Mouse (Mus musculus) layer of hippocampus, adult 9-11 months (tissue): ENCODE data around the gene Cnpy4.

Experiments
- DNase-seq: peaks from one replicate; pipeline ENCODE4 v3.0.0; 2022

Cnpy4 gene

GRCm38 (mm10) chr5:138186950-138187638, at the start of gene Cnpy4, which contains the start of gene Taf6:
Gene Cnpy4 (plus strand): TSS chr5:138187485.
Gene Taf6 (minus strand): TSS chr5:138187451.
- peak; percentile 83 for DNase-seq

GRCm38 (mm10) chr5:138137935-138138549, 49.2 kb upstream of the Cnpy4 start:
- DNase-seq = no peak

- DNase-seq = no peak
Observed at GRCm38 (mm10) chr5:138138585-138138984, 48.7 kb upstream of the Cnpy4 start.

- no peak for DNase-seq
Observed at GRCm38 (mm10) chr5:138154390-138154789, 32.9 kb upstream of the Cnpy4 start.

GRCm38 (mm10) chr5:138155443-138155976, 31.8 kb upstream of the Cnpy4 start, which contains the start of gene Zfp113:
Gene Zfp113 (minus strand): TSS chr5:138155744.
- DNase-seq = peak; percentile 96

- no peak for DNase-seq
Observed at GRCm38 (mm10) chr5:138160224-138160762, 27.0 kb upstream of the Cnpy4 start.

- DNase-seq = peak; percentile 95
Observed at GRCm38 (mm10) chr5:138160842-138161665, 26.2 kb upstream of the Cnpy4 start, which contains the start of gene Cops6. Gene Cops6 (plus strand): TSS chr5:138161071.

GRCm38 (mm10) chr5:138163046-138163445, 24.2 kb upstream of the Cnpy4 start:
- DNase-seq = no peak

GRCm38 (mm10) chr5:138163610-138164009, 23.7 kb upstream of the Cnpy4 start:
- DNase-seq = no peak

GRCm38 (mm10) chr5:138165594-138165993, 21.7 kb upstream of the Cnpy4 start:
- no peak for DNase-seq

GRCm38 (mm10) chr5:138170936-138171561, 16.2 kb upstream of the Cnpy4 start:
- DNase-seq = peak; percentile 95

- DNase-seq = peak; percentile 98
Observed at GRCm38 (mm10) chr5:138171695-138172491, 15.4 kb upstream of the Cnpy4 start, which contains the start of the genes Ap4m1 and Mcm7. Gene Ap4m1 (plus strand): TSS chr5:138172002. Gene Mcm7 (minus strand): TSS chr5:138172422.

- DNase-seq = no peak
Observed at GRCm38 (mm10) chr5:138173217-138173616, 14.1 kb upstream of the Cnpy4 start.

- peak; percentile 82 for DNase-seq
Observed at GRCm38 (mm10) chr5:138187661-138188306, 499 bp downstream of the Cnpy4 start.

- peak; percentile 78 for DNase-seq
Observed at GRCm38 (mm10) chr5:138193771-138194727, 6.8 kb downstream of the Cnpy4 start, which contains the start of gene Mblac1. Gene Mblac1 (plus strand): TSS chr5:138194314.

GRCm38 (mm10) chr5:138194755-138195345, 7.6 kb downstream of the Cnpy4 start:
- no peak for DNase-seq

GRCm38 (mm10) chr5:138195463-138195862, 8.2 kb downstream of the Cnpy4 start:
- no peak for DNase-seq

GRCm38 (mm10) chr5:138199576-138199975, 12.3 kb downstream of the Cnpy4 start:
- no peak for DNase-seq

- no peak for DNase-seq
Observed at GRCm38 (mm10) chr5:138202086-138202485, 14.8 kb downstream of the Cnpy4 start.
